Mouse (Mus musculus) erythroblast, embryonic 14.5 days (primary cell): ENCODE results near the gene Tspear. TPM values are rescaled to one million over a fixed set of nuclear protein-coding genes. Genes with fewer than 3 reads are reported as not detected.
"Not testable (repeated sequence)": the region's sequence is repeated elsewhere in the genome, so short reads cannot be mapped to it uniquely, and the experiment has no call there.

Source experiments
- H3K27me3 ChIP-seq: 2 replicates; pipeline ENCODE4 v1.6.1; 2012; ENCODE audit warnings: inconsistent platforms; ENCODE audit not compliant: control insufficient read depth
- H3K36me3 ChIP-seq: 2 replicates; pipeline ENCODE4 v1.6.1; 2012; ENCODE audit warnings: mild to moderate bottlenecking, inconsistent platforms; ENCODE audit not compliant: control insufficient read depth
- H3K4me1 ChIP-seq: 2 replicates; pipeline ENCODE4 v1.6.1; 2012; ENCODE audit warnings: inconsistent platforms; ENCODE audit not compliant: control insufficient read depth
- H3K4me3 ChIP-seq: replicated peaks from 2 replicates; pipeline ENCODE3; 2012; ENCODE audit warnings: moderate library complexity, mild to moderate bottlenecking, inconsistent platforms
- H3K9me3 ChIP-seq: 2 replicates; pipeline ENCODE4 v1.6.1; 2012; ENCODE audit warnings: low read length, inconsistent platforms, mixed read lengths; ENCODE audit not compliant: control insufficient read depth
- GATA1 ChIP-seq: IDR thresholded peaks from 2 replicates; pipeline ENCODE4 v1.6.1; 2012; ENCODE audit warnings: low read length, inconsistent platforms, mixed read lengths
- TAL1 ChIP-seq: IDR thresholded peaks from 3 replicates; pipeline ENCODE4 v1.6.1; 2012; ENCODE audit warnings: low read length, inconsistent platforms, mixed read lengths
- polyA plus RNA-seq: library from polyadenylated mRNA; stranded (reverse); fragments of >175 nt; gene quantifications from 2 replicates; pipeline ENCODE4 v1.2.3, GENCODE M21; 2012

The Tspear gene
- polyA plus RNA-seq, 1 experiment, result not detected

- no peaks in the 10 kb centered on the region for H3K27me3 ChIP-seq
- H3K4me1 ChIP-seq, result no peaks in the 10 kb centered on the region
- H3K36me3 ChIP-seq, result no peaks in the 10 kb centered on the region
- no peaks in the 10 kb centered on the region for H3K9me3 ChIP-seq
- no peak for TF ChIP-seq TAL1
- TF ChIP-seq GATA1, result no peak
- no peak overlapping the region for H3K4me3 ChIP-seq
Observed at GRCm38 (mm10) chr10:77729241-77729640, 42.9 kb downstream of the Tspear start.

- H3K9me3 ChIP-seq, result peaks cover 6% of the 10 kb centered on the region
- no peaks in the 10 kb centered on the region for H3K27me3 ChIP-seq
- no peak for TF ChIP-seq GATA1
- no peak for TF ChIP-seq TAL1
- H3K4me3 ChIP-seq, result no peak overlapping the region
- H3K36me3 ChIP-seq, result no peaks in the 10 kb centered on the region
- no peaks in the 10 kb centered on the region for H3K4me1 ChIP-seq
Observed at GRCm38 (mm10) chr10:77735928-77736327, 49.6 kb downstream of the Tspear start.

- TF ChIP-seq TAL1 (no peak), GATA1 (no peak)
- H3K27me3 ChIP-seq, result no peaks in the 10 kb centered on the region
- no peak overlapping the region for H3K4me3 ChIP-seq
- H3K36me3 ChIP-seq, result no peaks in the 10 kb centered on the region
- no peaks in the 10 kb centered on the region for H3K4me1 ChIP-seq
- peaks cover 6% of the 10 kb centered on the region for H3K9me3 ChIP-seq
Observed at GRCm38 (mm10) chr10:77738929-77739328, 52.6 kb downstream of the Tspear start.

GRCm38 (mm10) chr10:77741924-77742688 is 55.7 kb downstream of the Tspear start, which contains the start of gene Gm18596:
TSS of gene Gm18596 (minus strand) at chr10:77742638.
- not testable (repeated sequence) for H3K4me1 ChIP-seq, H3K36me3 ChIP-seq, H3K27me3 ChIP-seq, H3K9me3 ChIP-seq, H3K4me3 ChIP-seq

- H3K4me1 ChIP-seq, H3K27me3 ChIP-seq, H3K4me3 ChIP-seq, H3K36me3 ChIP-seq: not testable (repeated sequence)
- H3K9me3 ChIP-seq, result peaks cover 17% of the 10 kb centered on the region
Observed at GRCm38 (mm10) chr10:77750686-77751085, 64.3 kb downstream of the Tspear start.

- not testable (repeated sequence) for H3K4me3 ChIP-seq, H3K4me1 ChIP-seq, H3K36me3 ChIP-seq, H3K27me3 ChIP-seq
- H3K9me3 ChIP-seq, result peaks cover 16% of the 10 kb centered on the region
Observed at GRCm38 (mm10) chr10:77751254-77751653, 64.9 kb downstream of the Tspear start, which contains the start of gene Gm9736. TSS of gene Gm9736 (minus strand) at chr10:77751354.

- not testable (repeated sequence) for H3K4me3 ChIP-seq, H3K4me1 ChIP-seq, H3K27me3 ChIP-seq, H3K36me3 ChIP-seq
- H3K9me3 ChIP-seq, result peaks cover 13% of the 10 kb centered on the region
Observed at GRCm38 (mm10) chr10:77752312-77752711, 65.9 kb downstream of the Tspear start.

- Histone ChIP-seq H3K4me1 (no peaks in the 10 kb centered on the region), H3K36me3 (no peaks in the 10 kb centered on the region), H3K9me3 (peaks cover 4% of the 10 kb centered on the region; the same call in 1 of the 2 replicates), H3K27me3 (no peaks in the 10 kb centered on the region), H3K4me3 (no peak overlapping the region)
- TF ChIP-seq GATA1 (no peak), TAL1 (no peak)
Observed at GRCm38 (mm10) chr10:77753448-77753847, 67.1 kb downstream of the Tspear start.

GRCm38 (mm10) chr10:77759582-77759981 is 73.2 kb downstream of the Tspear start, which contains the start of gene Gm3233:
TSS of gene Gm3233 (minus strand) at chr10:77759682.
- H3K4me3 ChIP-seq, H3K36me3 ChIP-seq, H3K27me3 ChIP-seq, H3K9me3 ChIP-seq, H3K4me1 ChIP-seq: not testable (repeated sequence)

- Histone ChIP-seq H3K27me3 (no peaks in the 10 kb centered on the region), H3K9me3 (no peaks in the 10 kb centered on the region), H3K36me3 (no peaks in the 10 kb centered on the region), H3K4me1 (no peaks in the 10 kb centered on the region), H3K4me3 (no peak overlapping the region)
- no peak for TF ChIP-seq TAL1
- TF ChIP-seq GATA1, result no peak
Observed at GRCm38 (mm10) chr10:77769727-77770126, 83.4 kb downstream of the Tspear start.

GRCm38 (mm10) chr10:77771225-77771624 is 84.9 kb downstream of the Tspear start, which contains the start of gene Gm3238:
TSS of gene Gm3238 (minus strand) at chr10:77771325.
- H3K4me3 ChIP-seq, H3K27me3 ChIP-seq, H3K9me3 ChIP-seq, H3K36me3 ChIP-seq, H3K4me1 ChIP-seq: not testable (repeated sequence)

GRCm38 (mm10) chr10:77772142-77772541 is 85.8 kb downstream of the Tspear start:
- H3K4me1 ChIP-seq, H3K9me3 ChIP-seq, H3K27me3 ChIP-seq, H3K36me3 ChIP-seq, H3K4me3 ChIP-seq: not testable (repeated sequence)

GRCm38 (mm10) chr10:77776844-77777243 is 90.5 kb downstream of the Tspear start, which contains the start of gene Gm7138:
TSS of gene Gm7138 (minus strand) at chr10:77776944.
- not testable (repeated sequence) for H3K36me3 ChIP-seq, H3K9me3 ChIP-seq, H3K4me3 ChIP-seq, H3K4me1 ChIP-seq, H3K27me3 ChIP-seq

GRCm38 (mm10) chr10:77782442-77782841 is 96.1 kb downstream of the Tspear start, which contains the start of gene Gm3250:
TSS of gene Gm3250 (minus strand) at chr10:77782542.
- not testable (repeated sequence) for H3K36me3 ChIP-seq, H3K27me3 ChIP-seq, H3K4me1 ChIP-seq, H3K9me3 ChIP-seq, H3K4me3 ChIP-seq
